Mouse (Mus musculus): ENCODE measurements around the gene Zfp655.

DNA sequence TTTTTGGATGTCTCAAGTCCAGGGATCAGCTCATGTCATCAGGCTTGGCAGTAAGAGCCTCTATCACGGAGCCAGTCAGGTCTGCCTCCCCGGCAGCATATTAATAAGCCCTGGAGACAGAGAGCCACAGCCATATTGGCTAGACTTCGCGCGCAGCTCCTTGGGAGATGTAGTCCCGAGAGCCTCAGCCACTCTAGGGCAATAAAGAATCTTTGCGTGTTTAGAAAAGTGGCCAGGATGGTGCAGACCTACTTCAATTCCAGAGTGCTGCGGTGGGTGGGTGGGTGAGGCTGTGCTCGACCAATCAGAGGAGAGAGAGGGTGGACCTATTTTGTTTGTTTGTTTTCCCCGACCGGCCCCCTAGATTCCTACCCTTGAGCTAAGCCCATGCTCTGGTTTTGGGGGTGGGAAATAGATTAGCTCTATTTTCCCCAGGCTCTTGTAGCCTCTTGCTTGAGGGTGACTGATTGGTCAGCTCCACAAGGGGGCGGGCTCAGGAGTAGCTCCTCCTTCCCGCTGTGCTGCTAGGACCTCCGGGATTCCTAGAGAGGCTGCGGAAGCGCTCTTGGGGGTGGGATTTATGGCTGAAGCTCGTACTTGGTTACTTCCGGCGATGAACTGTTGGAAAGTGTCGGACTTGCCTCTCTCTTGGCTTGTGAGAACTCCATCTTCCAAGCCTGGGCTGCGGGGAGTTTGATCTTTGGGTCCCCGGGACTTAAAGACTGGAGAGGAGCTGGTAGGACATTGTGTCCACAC is 27.4 kb upstream of the Zfp655 start, which contains the start of gene Zkscan5:
- peak; percentile 81 for TF ChIP-seq POLR2A (IDR thresholded peaks at IDR 0.05; ENCODE audit: insufficient read depth, low read depth, low read length)
- peak; percentile 37; the same call in 1 of the 2 replicates for TF ChIP-seq CTCF (IDR thresholded peaks at IDR 0.05)
